Mouse (Mus musculus) retina, postnatal 7 days (tissue): ENCODE measurements around the gene Frmd7.

ENCODE experiments used
- DNase-seq: peaks from one replicate; pipeline ENCODE4 v3.0.0-alpha.2; 2012; ENCODE audit warnings: low read depth, low spot score

The Frmd7 gene

GRCm38 (mm10) chrX:50942610-50943009 is at the start of gene Frmd7:
Gene Frmd7, minus strand, starts transcription at chrX:50942710.
- DNase-seq, result no peak

GRCm38 (mm10) chrX:50991324-50991723 is 48.8 kb upstream of the Frmd7 start:
- DNase-seq, result no peak

- no peak for DNase-seq
These were observed 47.4 kb upstream of the Frmd7 start for GRCm38 (mm10) chrX:50989940-50990339.

- DNase-seq, result no peak
These were observed 46.1 kb upstream of the Frmd7 start for GRCm38 (mm10) chrX:50988581-50988980.

DNA sequence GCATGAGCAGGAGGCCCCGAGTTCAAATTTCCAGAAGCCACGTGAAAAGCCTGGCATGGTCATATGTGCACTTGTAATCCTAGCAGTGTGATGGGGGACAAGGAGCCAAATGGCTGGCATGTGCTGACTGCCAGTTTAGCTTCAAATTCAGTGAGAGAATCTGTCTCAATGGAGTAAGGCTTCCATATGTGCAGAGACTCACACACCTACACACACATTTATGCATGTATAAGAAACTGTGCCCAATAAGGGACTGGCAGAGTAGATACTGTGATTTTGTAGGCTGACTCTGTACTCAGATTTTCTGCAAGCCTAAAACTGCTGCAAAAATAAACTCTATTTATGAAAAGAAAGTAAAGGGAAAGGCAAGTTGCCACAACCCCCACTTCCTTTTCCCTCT is 35.9 kb upstream of the Frmd7 start:
- DNase-seq, result no peak

- DNase-seq, result no peak
These were observed 29.6 kb upstream of the Frmd7 start for GRCm38 (mm10) chrX:50972145-50972544.

GRCm38 (mm10) chrX:50969907-50970306 is 27.4 kb upstream of the Frmd7 start:
- no peak for DNase-seq

DNA sequence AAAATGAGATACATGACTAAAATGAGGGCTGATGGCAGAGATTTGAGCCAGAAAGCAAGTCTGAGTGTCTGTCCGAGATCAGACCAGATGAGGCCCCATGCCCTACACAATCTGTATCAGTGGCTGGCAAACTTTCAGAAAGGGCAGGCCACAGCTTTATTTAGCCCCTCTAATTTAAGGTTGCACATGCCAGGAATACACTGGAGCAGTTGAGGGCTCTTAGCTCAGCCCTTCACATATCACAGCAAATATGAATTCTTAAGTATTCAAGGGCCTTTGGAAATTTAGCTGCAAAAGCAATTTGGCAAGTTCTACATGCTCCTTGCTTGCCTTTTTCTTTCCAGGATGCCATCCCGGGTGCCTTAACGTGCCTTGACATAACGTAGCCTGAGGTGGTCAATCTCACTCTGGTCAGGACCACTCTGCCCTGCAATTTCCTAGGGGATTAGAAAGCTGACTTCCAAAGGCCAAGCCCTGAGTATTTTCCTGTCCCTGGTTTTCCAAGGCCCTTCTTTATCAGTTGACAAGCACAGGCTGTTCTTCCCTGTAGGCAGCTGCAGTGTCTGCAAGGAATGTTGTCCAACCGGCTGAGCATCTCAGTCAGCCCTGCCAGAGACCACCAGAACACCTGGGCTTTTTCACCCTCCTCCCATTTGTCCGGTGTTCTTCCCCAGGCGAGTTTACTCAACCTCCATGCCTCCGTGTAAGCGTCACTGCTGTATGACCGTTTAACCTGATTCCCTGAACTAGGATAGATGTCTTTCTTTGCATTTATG is 25.8 kb upstream of the Frmd7 start:
- DNase-seq, result no peak

- DNase-seq, result no peak
These were observed 22.6 kb upstream of the Frmd7 start for GRCm38 (mm10) chrX:50965157-50965556.

- no peak for DNase-seq
These were observed 20.4 kb upstream of the Frmd7 start for GRCm38 (mm10) chrX:50962955-50963354.

- no peak for DNase-seq
These were observed 6.1 kb upstream of the Frmd7 start for GRCm38 (mm10) chrX:50948633-50949032.

DNA sequence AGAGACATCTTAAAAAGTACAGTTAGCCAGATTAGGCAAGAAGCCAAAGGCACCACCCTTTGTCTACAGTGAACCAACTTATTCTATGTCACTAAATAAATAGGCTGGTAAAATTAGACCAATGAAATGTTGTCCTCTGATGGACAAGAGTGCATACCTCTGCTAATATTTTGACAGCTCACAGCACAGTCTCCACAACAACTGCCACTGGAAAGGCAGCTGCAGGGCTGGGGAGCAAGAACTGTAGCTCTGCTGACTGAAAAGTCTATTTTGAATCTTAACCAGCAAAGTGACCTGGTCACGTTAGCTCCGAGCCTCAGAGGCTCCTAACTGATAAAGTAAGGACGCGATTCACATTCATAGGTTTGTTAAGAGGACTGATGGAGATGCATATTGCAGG is 5.6 kb upstream of the Frmd7 start:
- DNase-seq, result no peak

DNA sequence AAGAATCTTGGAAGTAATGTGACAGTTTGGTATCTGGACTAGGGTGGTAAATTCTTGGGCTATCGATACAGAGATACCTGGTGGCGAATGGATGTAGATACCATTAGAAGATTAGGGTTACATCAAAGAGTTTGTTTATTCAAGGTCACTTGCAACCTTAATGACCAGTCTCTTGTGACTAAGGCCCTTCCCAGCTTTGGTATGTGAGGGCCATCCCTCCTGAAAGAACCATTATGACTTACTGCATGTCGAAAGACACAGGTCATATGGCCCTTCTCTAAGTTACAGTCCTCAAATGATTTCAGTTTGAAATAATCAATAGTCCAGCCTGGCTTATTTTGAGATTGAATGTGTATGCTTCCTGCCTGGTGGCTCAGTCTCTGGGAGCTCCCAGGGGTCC is 5.4 kb downstream of the Frmd7 start:
- no peak for DNase-seq

- no peak for DNase-seq
These were observed 12.2 kb downstream of the Frmd7 start for GRCm38 (mm10) chrX:50930309-50930708.

- no peak for DNase-seq
These were observed 15.5 kb downstream of the Frmd7 start for GRCm38 (mm10) chrX:50926893-50927545.

GRCm38 (mm10) chrX:50924629-50925364 is 17.7 kb downstream of the Frmd7 start:
- DNase-seq, result peak; percentile 2

GRCm38 (mm10) chrX:50918754-50919153 is 23.8 kb downstream of the Frmd7 start:
- DNase-seq, result no peak

GRCm38 (mm10) chrX:50917389-50917788 is 25.1 kb downstream of the Frmd7 start:
- no peak for DNase-seq

- DNase-seq, result no peak
These were observed 32.6 kb downstream of the Frmd7 start for GRCm38 (mm10) chrX:50909915-50910314.

DNA sequence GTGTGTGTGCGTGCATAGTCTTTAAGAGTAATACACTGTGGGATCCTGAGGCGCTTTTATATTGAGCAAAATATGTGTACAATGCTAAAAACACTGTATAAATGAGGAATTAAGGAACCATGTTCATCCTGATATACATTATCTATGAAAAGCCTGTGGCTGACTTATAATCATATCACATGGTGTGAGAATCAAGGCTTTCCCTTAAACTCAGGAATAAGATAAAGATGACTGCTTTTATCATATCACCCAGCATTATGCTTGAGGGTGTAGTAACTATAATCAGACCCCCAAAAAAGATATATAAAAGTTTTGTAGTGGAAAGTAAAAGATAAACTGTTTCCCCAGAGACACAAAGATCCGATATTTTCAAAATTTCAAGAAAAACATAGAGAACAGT is 39.0 kb downstream of the Frmd7 start:
- DNase-seq, result no peak

DNA sequence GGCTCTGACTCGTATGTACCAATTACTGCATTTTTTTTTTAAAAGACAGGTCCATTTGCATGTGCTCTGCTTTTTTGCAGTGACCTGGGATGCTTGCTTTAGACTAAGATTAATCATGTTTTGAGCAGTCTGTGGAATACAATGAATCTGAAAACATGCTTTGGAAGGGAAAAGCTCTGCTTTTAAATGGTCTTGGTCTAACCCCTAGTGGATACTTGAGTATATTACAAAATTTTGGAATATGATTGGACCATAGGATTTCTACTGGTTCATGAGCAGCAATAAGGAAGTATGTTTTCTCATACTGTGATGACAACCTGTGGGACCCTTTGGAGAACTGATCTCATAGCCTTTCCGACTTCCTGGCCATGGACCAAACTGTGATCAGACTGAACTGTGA is 54.5 kb downstream of the Frmd7 start:
- no peak for DNase-seq

DNA sequence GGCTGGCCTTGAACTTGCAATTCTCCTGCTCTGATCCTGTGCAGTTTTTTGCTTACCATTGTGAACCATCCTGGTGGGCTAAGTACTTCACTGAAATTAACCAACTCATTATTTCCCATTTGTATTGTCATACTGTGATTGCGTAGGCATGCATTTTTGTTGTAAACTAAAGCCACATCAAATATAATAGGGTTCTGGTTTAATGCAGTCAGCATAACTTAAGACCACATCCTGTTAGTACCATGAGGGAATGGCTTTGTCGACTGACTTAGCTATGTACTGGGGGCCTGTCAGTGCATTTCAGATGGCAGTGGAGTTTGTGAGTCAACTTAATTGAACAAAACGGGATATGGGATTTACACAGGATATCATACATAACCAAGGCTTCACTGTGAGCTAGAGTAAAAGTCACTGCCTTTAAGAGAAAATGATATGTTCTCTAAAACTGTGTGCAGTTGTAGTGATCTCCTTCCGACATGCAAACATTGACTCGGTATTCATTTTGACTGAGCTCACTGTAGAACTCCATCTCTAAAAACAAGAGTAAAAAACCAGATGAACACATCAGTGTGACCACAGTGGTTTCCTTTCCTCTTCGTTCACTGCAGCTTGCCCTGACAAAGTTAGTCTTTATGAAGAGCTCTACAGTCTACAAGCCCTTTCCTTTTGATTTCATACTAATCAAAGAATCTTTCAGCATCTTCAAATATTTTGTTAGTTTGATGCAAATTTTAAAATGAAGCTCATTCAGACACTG is 68.1 kb downstream of the Frmd7 start:
- no peak for DNase-seq
